Mouse (Mus musculus) monocyte, adult 59 days (primary cell): ENCODE measurements around the gene Gm5415. TPM values are rescaled to one million over a fixed set of nuclear protein-coding genes. Genes with fewer than 3 reads are reported as not detected.

Source experiments
- total RNA-seq, 2 experiments: library from RNA; stranded (reverse); gene quantifications; one replicate each; pipeline ENCODE4 v1.2.4; 2023

The Gm5415 gene
- not detected for total RNA-seq

DNA sequence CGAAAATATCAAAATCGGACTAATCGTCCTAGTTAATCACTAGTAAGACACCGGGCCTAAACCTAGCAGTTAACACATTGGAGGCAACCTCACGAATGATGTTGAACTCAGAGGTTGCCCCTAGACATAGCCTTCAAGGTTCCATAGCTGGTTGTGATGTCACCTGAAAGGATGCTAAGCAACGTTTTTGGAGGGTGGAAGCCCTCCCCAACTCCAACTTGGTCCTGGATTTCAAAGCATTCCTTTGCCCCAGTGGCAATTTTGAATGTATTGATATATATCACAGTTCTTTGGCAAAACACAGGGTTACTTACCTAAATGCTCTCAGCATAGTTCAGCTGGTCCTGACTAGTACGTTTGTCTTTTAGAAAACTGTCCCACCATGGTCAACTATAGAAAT, at the start of gene Gm5415:
TSS of gene Gm5415 (minus strand) at position 101 of the 400 bp plus-strand sequence.

